Mouse (Mus musculus): ENCODE data around the gene Glyctk. TPM values are rescaled to one million over a fixed set of nuclear protein-coding genes. Genes with fewer than 3 reads are reported as not detected.

Glyctk gene
- polyA plus RNA-seq (2012; fragmentation: generic; extraction: Trizol), result 1 to 10 TPM in 1 of 2 experiments, under 1 TPM in 1; 0.71 to 1.6 TPM

GRCm38 (mm10) chr9:106158037-106158491 is at the start of gene Glyctk:
Gene Glyctk, minus strand, starts transcription at chr9:106158138.

GRCm38 (mm10) chr9:106202819-106203636 is 45.1 kb upstream of the Glyctk start, which contains the start of gene Twf2:
Gene Twf2, plus strand, starts transcription at chr9:106203108.

GRCm38 (mm10) chr9:106199535-106200272 is 41.8 kb upstream of the Glyctk start, which contains the start of gene Ppm1m:
Gene Ppm1m, minus strand, starts transcription at chr9:106199746.

GRCm38 (mm10) chr9:106170556-106171345 is 12.8 kb upstream of the Glyctk start, which contains the start of gene Wdr82:
Gene Wdr82, plus strand, starts transcription at chr9:106170928.

Other genes with a start within 250 kb of the Glyctk start
- not detected for gene Col6a5, start 197.5 kb downstream of the Glyctk start, polyA plus RNA-seq (2012; fragmentation: generic; extraction: Trizol)
- gene Col6a4, start 61.4 kb downstream of the Glyctk start, polyA plus RNA-seq (2012; fragmentation: generic; extraction: Trizol), result under 1 TPM; 0.06 TPM
- 10 to 100 TPM in 1 of 2 experiments, 1 to 10 TPM in 1; 8.1 to 38.8 TPM for gene Wdr82, start 12.8 kb upstream of the Glyctk start, polyA plus RNA-seq (2012; fragmentation: generic; extraction: Trizol)
- 10 to 100 TPM; 39.9 to 40.6 TPM for gene Ppm1m, start 41.6 kb upstream of the Glyctk start, polyA plus RNA-seq (2012; fragmentation: generic; extraction: Trizol)
- gene Twf2, start 45.0 kb upstream of the Glyctk start, polyA plus RNA-seq (2012; fragmentation: generic; extraction: Trizol), result 10 to 100 TPM; 51.5 to 59.3 TPM
- gene Tlr9, start 64.5 kb upstream of the Glyctk start, polyA plus RNA-seq (2012; fragmentation: generic; extraction: Trizol), result not detected
- 10 to 100 TPM; 17.3 to 67.5 TPM for gene Alas1, start 90.5 kb upstream of the Glyctk start, polyA plus RNA-seq (2012; fragmentation: generic; extraction: Trizol)
- gene Poc1a, start 122.9 kb upstream of the Glyctk start, polyA plus RNA-seq (2012; fragmentation: generic; extraction: Trizol), result 10 to 100 TPM; 16.9 to 35.1 TPM
- gene Dusp7, start 210.5 kb upstream of the Glyctk start, polyA plus RNA-seq (2012; fragmentation: generic; extraction: Trizol), result 10 to 100 TPM in 1 of 2 experiments, 1 to 10 TPM in 1; 2.0 to 12.1 TPM